Mouse (Mus musculus) megakaryocyte, embryonic 14.5 days (primary cell): ENCODE results near the gene Cacna1d. TPM values are rescaled to one million over a fixed set of nuclear protein-coding genes. Genes with fewer than 3 reads are reported as not detected.

ENCODE experiments used
- H3K27me3 ChIP-seq: replicated peaks from 2 replicates; pipeline ENCODE3; 2012; ENCODE audit warnings: inconsistent platforms
- H3K36me3 ChIP-seq: replicated peaks from 2 replicates; pipeline ENCODE3; 2012; ENCODE audit warnings: low read length, inconsistent platforms, mixed read lengths
- H3K4me1 ChIP-seq: 2 replicates; pipeline ENCODE4 v1.6.1; 2012; ENCODE audit warnings: inconsistent platforms
- H3K4me3 ChIP-seq: replicated peaks from 2 replicates; pipeline ENCODE3; 2012; ENCODE audit warnings: moderate library complexity, mild to moderate bottlenecking, inconsistent platforms
- H3K9me3 ChIP-seq: 2 replicates; pipeline ENCODE4 v1.6.1; 2012; ENCODE audit warnings: inconsistent platforms
- FLI1 ChIP-seq: IDR thresholded peaks from 2 replicates; pipeline ENCODE4 v1.6.1; 2012; ENCODE audit warnings: low read length, inconsistent platforms, mixed read lengths
- GATA1 ChIP-seq: IDR thresholded peaks from 3 replicates; pipeline ENCODE4 v1.6.1; 2012; ENCODE audit warnings: mixed read lengths, low read length, inconsistent platforms, borderline replicate concordance
- polyA plus RNA-seq: library from polyadenylated mRNA; stranded (reverse); fragments of >175 nt; gene quantifications from 2 replicates; pipeline ENCODE4 v1.2.3, GENCODE M21; 2012; ENCODE audit warnings: low replicate concordance; ENCODE audit not compliant: insufficient read depth

The Cacna1d gene
- polyA plus RNA-seq, 1 experiment = 0.02 TPM

GRCm38 (mm10) chr14:30016666-30017065 lies 474.6 kb downstream of the Cacna1d start:
- no peak for TF ChIP-seq GATA1
- TF ChIP-seq FLI1 = no peak
- H3K4me3 ChIP-seq = no peak overlapping the region
- no peaks in the 10 kb centered on the region for H3K9me3 ChIP-seq
- H3K4me1 ChIP-seq = peaks cover 5% of the 10 kb centered on the region
- H3K27me3 ChIP-seq = peaks cover 24% of the 10 kb centered on the region
- H3K36me3 ChIP-seq = no peaks in the 10 kb centered on the region

DNA sequence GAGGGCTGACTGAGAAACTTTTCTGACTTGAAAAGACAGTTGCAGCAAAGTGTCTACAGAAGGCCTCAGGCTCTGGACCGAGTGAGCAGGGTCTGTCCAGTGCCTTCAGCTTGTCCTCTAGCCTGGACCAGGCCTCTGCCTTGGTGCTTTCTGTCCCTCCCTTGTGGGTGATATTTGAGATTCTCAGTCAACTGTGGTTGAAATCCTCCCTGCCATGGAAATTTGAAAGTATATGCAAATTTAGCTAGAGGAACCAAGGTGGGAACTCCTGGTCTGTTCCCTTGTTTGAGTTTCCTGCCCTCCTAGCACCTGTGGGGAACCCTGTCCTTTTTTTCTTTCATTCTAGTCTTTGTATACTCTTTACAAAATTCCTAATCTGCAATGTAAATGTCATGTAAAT lies 476.2 kb downstream of the Cacna1d start:
- peaks cover 38% of the 10 kb centered on the region for H3K27me3 ChIP-seq
- TF ChIP-seq FLI1 (no peak), GATA1 (no peak)
- H3K4me3 ChIP-seq = no peak overlapping the region
- H3K9me3 ChIP-seq = no peaks in the 10 kb centered on the region
- peaks cover 5% of the 10 kb centered on the region for H3K4me1 ChIP-seq
- H3K36me3 ChIP-seq = no peaks in the 10 kb centered on the region

DNA sequence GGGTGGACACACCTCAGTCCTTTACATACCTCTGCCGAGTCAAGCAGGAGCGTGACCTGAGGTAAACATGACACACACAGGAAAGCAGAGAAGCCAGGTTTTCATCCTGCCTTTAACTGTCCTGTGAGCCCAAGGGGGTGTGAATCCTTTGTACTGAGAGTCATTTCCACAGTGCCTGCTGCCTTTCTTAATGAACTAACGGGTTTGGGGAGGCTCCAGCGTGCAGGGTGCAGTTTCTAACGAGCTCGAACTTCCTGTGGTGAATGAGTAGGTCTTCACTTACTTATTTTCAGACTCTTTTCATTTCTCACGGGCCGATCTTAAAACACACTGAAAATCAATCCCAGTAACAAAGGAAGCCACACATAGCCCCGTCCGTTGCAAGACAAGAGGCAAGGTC lies 476.8 kb downstream of the Cacna1d start:
- H3K27me3 ChIP-seq = peaks cover 43% of the 10 kb centered on the region
- no peak for TF ChIP-seq GATA1
- TF ChIP-seq FLI1 = no peak
- no peaks in the 10 kb centered on the region for H3K9me3 ChIP-seq
- H3K4me1 ChIP-seq = peaks cover 5% of the 10 kb centered on the region
- no peaks in the 10 kb centered on the region for H3K36me3 ChIP-seq
- no peak overlapping the region for H3K4me3 ChIP-seq

DNA sequence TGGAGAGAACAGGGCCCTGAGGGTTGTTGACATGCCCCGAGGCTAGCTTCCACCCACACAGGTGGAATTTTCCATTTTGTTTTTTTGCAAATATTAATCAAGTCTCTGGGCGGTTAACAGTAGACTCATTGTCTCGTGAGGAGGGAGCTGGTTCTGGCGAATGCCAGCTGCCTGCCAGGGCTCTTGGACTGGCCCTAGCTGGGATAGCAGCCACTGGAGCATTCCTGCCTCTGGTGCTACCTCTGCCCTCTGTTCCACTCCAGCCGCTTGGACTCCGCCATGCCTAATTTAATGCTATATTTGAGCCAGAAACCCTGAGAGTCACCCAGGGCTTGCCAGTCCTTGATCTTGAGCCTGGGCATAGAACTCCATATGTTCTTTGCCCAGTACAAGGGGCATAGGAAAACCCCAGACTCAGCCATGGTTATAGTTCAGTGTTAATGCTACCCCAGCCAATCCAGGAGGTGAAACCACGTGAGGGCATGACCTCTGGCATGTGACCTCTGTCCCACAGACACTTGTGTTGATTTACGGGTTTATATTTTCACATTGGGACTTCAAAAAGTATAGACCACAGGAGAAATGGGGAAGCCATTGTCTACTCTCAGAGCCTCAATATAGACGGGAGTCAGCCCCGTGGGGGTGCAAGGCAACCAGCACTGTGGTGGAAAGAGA lies 479.2 kb downstream of the Cacna1d start:
- no peaks in the 10 kb centered on the region for H3K9me3 ChIP-seq
- H3K27me3 ChIP-seq = peaks cover 61% of the 10 kb centered on the region
- no peaks in the 10 kb centered on the region for H3K36me3 ChIP-seq
- peaks cover 8% of the 10 kb centered on the region for H3K4me1 ChIP-seq
- TF ChIP-seq FLI1 (no peak), GATA1 (no peak)
- no peak overlapping the region for H3K4me3 ChIP-seq

DNA sequence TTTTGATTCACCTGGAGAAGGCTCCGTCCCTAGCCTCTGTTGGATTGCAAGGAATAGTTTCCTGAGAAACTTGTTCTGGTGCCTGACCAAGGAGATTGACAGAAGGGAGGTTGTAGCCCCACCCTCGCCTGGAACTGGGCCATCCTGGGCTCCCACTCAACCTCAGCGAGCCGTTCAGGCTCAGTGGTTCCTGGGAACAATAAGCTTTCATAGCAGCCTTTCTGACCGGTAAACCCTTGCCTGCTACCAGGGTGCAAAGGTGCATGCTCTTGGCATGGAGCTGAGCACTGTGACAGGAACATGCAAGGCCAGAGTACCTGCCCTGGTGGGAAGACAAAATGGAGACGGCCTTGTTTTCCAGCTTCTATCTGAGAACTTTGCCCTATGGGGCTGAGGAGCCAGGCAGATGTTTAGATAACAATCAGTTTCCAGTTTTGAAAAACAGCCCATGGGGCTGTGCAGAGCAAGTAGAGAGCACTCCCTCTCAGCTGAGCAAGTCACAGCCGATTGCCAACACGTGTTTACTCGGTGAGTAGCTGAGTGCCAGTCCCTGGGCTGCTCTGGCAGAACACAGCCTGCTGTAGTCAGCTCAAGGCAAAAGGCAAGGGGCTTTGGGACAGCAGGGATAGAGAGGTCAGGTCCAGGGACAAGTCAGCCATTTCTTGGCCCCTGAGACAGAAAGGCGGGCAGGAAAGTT lies 481.2 kb downstream of the Cacna1d start:
- H3K9me3 ChIP-seq = no peaks in the 10 kb centered on the region
- H3K4me3 ChIP-seq = no peak overlapping the region
- H3K27me3 ChIP-seq = peaks cover 70% of the 10 kb centered on the region
- no peaks in the 10 kb centered on the region for H3K36me3 ChIP-seq
- peaks cover 8% of the 10 kb centered on the region for H3K4me1 ChIP-seq
- no peak for TF ChIP-seq GATA1
- no peak for TF ChIP-seq FLI1

GRCm38 (mm10) chr14:30008733-30009575 lies 482.3 kb downstream of the Cacna1d start, which contains the start of the genes Il17rb and Chdh:
Gene Il17rb, minus strand, starts transcription at chr14:30008896.
Gene Chdh, plus strand, starts transcription at chr14:30009023.
- peak within 1 kb of the TSS; percentile 73 for H3K4me3 ChIP-seq
- no peaks in the 10 kb centered on the region for H3K36me3 ChIP-seq
- H3K27me3 ChIP-seq = peaks cover 72% of the 10 kb centered on the region
- TF ChIP-seq FLI1 (no peak), GATA1 (no peak)
- H3K9me3 ChIP-seq = no peaks in the 10 kb centered on the region
- H3K4me1 ChIP-seq = peaks cover 8% of the 10 kb centered on the region

GRCm38 (mm10) chr14:29999475-29999811 lies 491.8 kb downstream of the Cacna1d start:
- Histone ChIP-seq H3K36me3 (peaks cover 39% of the 10 kb centered on the region), H3K27me3 (peaks cover 12% of the 10 kb centered on the region), H3K4me3 (no peak overlapping the region), H3K4me1 (peaks cover 38% of the 10 kb centered on the region), H3K9me3 (no peaks in the 10 kb centered on the region)
- TF ChIP-seq GATA1 (no peak), FLI1 (no peak)

GRCm38 (mm10) chr14:29998747-29999474 lies 492.3 kb downstream of the Cacna1d start:
- Histone ChIP-seq H3K4me3 (no peak overlapping the region), H3K9me3 (no peaks in the 10 kb centered on the region), H3K36me3 (peaks cover 44% of the 10 kb centered on the region), H3K4me1 (peaks cover 38% of the 10 kb centered on the region), H3K27me3 (peaks cover 7% of the 10 kb centered on the region)
- TF ChIP-seq FLI1 (no peak), GATA1 (no peak)

DNA sequence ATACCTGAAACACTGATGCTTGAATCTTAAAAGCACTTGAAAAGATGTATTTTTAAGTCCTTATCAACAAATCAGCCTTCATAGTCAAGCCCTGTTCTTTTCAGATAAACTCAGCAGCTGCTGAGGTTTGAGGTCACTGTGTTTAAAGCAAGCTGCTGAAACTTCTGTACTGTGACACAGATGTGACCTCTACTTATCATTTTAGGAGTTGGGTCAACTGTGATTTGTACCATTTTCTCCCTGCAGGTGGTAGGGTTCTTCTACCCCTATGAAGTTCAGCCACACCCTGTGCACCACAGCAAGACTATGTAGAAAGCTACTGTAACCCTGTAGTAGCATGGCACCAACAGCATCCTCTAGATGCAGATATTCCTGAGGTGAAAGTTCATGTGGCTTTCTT lies 493.9 kb downstream of the Cacna1d start:
- Histone ChIP-seq H3K27me3 (no peaks in the 10 kb centered on the region), H3K36me3 (peaks cover 60% of the 10 kb centered on the region), H3K9me3 (no peaks in the 10 kb centered on the region), H3K4me3 (no peak overlapping the region), H3K4me1 (peaks cover 38% of the 10 kb centered on the region)
- TF ChIP-seq GATA1 (no peak), FLI1 (no peak)
